Mouse (Mus musculus): ENCODE measurements around the gene Agfg1. TPM values are rescaled to one million over a fixed set of nuclear protein-coding genes. Genes with fewer than 3 reads are reported as not detected.

The Agfg1 gene
- polyA plus RNA-seq, 2 experiments = 39.6 to 41.8 TPM

DNA sequence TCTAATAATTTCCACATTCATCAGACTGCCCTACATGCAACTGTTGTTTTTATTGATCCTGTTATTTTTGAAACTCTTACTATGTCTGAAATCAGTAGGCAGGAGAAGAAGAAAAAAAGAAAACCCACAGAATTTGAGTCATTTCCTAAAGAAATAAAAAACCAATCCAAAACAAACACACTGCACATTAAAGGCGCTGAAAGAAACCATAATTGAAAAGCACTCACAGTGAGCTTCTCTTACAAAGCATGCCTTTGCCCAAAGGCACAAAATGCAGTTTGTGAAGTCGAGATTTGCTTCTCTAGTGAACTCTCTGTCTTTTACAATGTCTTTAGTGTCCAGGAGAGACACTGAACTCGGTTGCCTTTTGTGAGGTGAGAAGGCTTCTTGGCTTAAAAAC is 30.7 kb upstream of the Agfg1 start:
- peak; percentile 32 for DNase-seq (ENCODE audit: low spot score)
- no peaks in the 10 kb centered on the region for H3K36me3 ChIP-seq (ENCODE audit: control insufficient read depth, insufficient read depth, low read length)

GRCm38 (mm10) chr1:82811766-82812165 is 27.5 kb upstream of the Agfg1 start:
- no peak for ATAC-seq (ENCODE audit: low FRiP score, low read depth)
- no peak for DNase-seq (ENCODE audit: low spot score)

More for the DNA sequence above, 30.7 kb upstream of the Agfg1 start:
- Histone ChIP-seq H3K4me2 (replicated peaks; ENCODE audit: low read depth, low read length, severe bottlenecking) (no peak overlapping the region), H3K27ac (replicated peaks; ENCODE audit: low read depth, low read length) (no peak overlapping the region), H3K4me1 (ENCODE audit: control insufficient read depth, insufficient read depth, low read length) (no peaks in the 10 kb centered on the region), H3K4me3 (replicated peaks; ENCODE audit: low read length) (no peak overlapping the region), H3K27me3 (ENCODE audit: control insufficient read depth, insufficient read depth, low read length) (no peaks in the 10 kb centered on the region), H3K9me3 (ENCODE audit: control insufficient read depth, low read length) (no peaks in the 10 kb centered on the region), H3K9ac (ENCODE audit: low read depth, low read length, severe bottlenecking) (no peak overlapping the region)
- WGBS = 40% methylated on average over 3 of the region's 3 CpGs
- no peak for ATAC-seq (ENCODE audit: low FRiP score, low read depth)
- TF ChIP-seq POLR2A (IDR thresholded peaks at IDR 0.05; ENCODE audit: borderline replicate concordance, extremely low read depth, insufficient read depth, insufficient read length) = no peak

GRCm38 (mm10) chr1:82815941-82816716 is 23.2 kb upstream of the Agfg1 start:
- Histone ChIP-seq H3K4me2 (replicated peaks; ENCODE audit: low read depth, low read length, severe bottlenecking) (no peak overlapping the region), H3K9me3 (ENCODE audit: control insufficient read depth, low read length) (no peaks in the 10 kb centered on the region), H3K4me3 (replicated peaks; ENCODE audit: low read length) (no peak overlapping the region)

More at GRCm38 (mm10) chr1:82811766-82812165, 27.5 kb upstream of the Agfg1 start:
- Histone ChIP-seq H3K27me3 (ENCODE audit: control insufficient read depth, insufficient read depth, low read length) (no peaks in the 10 kb centered on the region), H3K27ac (replicated peaks; ENCODE audit: low read depth, low read length) (no peak overlapping the region), H3K4me2 (replicated peaks; ENCODE audit: low read depth, low read length, severe bottlenecking) (no peak overlapping the region), H3K36me3 (ENCODE audit: control insufficient read depth, insufficient read depth, low read length) (no peaks in the 10 kb centered on the region), H3K9ac (ENCODE audit: low read depth, low read length, severe bottlenecking) (no peak overlapping the region), H3K9me3 (ENCODE audit: control insufficient read depth, low read length) (no peaks in the 10 kb centered on the region), H3K4me1 (ENCODE audit: control insufficient read depth, insufficient read depth, low read length) (no peaks in the 10 kb centered on the region), H3K4me3 (replicated peaks; ENCODE audit: low read length) (no peak overlapping the region)
- 100% methylated on average over 1 of the region's 1 CpGs for WGBS
- TF ChIP-seq POLR2A (IDR thresholded peaks at IDR 0.05; ENCODE audit: borderline replicate concordance, extremely low read depth, insufficient read depth, insufficient read length) = no peak

GRCm38 (mm10) chr1:82819366-82819765 is 19.9 kb upstream of the Agfg1 start:
- no peak overlapping the region for H3K4me3 ChIP-seq (replicated peaks; ENCODE audit: low read length)
- no peak overlapping the region for H3K9ac ChIP-seq (ENCODE audit: low read depth, low read length, severe bottlenecking)
- no peak for DNase-seq (ENCODE audit: low spot score)
- H3K27ac ChIP-seq (replicated peaks; ENCODE audit: low read depth, low read length) = no peak overlapping the region; the same call in 1 of the 2 replicates
- H3K4me1 ChIP-seq (ENCODE audit: control insufficient read depth, insufficient read depth, low read length) = peaks cover 8% of the 10 kb centered on the region; the same call in 1 of the 2 replicates
- TF ChIP-seq POLR2A (IDR thresholded peaks at IDR 0.05; ENCODE audit: borderline replicate concordance, extremely low read depth, insufficient read depth, insufficient read length) = no peak
- no peaks in the 10 kb centered on the region for H3K27me3 ChIP-seq (ENCODE audit: control insufficient read depth, insufficient read depth, low read length)
- ATAC-seq (ENCODE audit: low FRiP score, low read depth) = no peak
- H3K4me2 ChIP-seq (replicated peaks; ENCODE audit: low read depth, low read length, severe bottlenecking) = no peak overlapping the region
- 46% methylated on average over 10 of the region's 10 CpGs for WGBS
- H3K9me3 ChIP-seq (ENCODE audit: control insufficient read depth, low read length) = no peaks in the 10 kb centered on the region
- H3K36me3 ChIP-seq (ENCODE audit: control insufficient read depth, insufficient read depth, low read length) = no peaks in the 10 kb centered on the region

More at GRCm38 (mm10) chr1:82815941-82816716, 23.2 kb upstream of the Agfg1 start:
- Histone ChIP-seq H3K36me3 (ENCODE audit: control insufficient read depth, insufficient read depth, low read length) (no peaks in the 10 kb centered on the region), H3K9ac (ENCODE audit: low read depth, low read length, severe bottlenecking) (no peak overlapping the region), H3K4me1 (ENCODE audit: control insufficient read depth, insufficient read depth, low read length) (peaks cover 8% of the 10 kb centered on the region; the same call in 1 of the 2 replicates), H3K27me3 (ENCODE audit: control insufficient read depth, insufficient read depth, low read length) (no peaks in the 10 kb centered on the region), H3K27ac (replicated peaks; ENCODE audit: low read depth, low read length) (no peak overlapping the region)
- DNase-seq (ENCODE audit: low spot score) (no peak), ATAC-seq (ENCODE audit: low FRiP score, low read depth) (no peak)
- WGBS = 74% methylated on average over 17 of the region's 17 CpGs
- TF ChIP-seq POLR2A (IDR thresholded peaks at IDR 0.05; ENCODE audit: borderline replicate concordance, extremely low read depth, insufficient read depth, insufficient read length) = no peak

DNA sequence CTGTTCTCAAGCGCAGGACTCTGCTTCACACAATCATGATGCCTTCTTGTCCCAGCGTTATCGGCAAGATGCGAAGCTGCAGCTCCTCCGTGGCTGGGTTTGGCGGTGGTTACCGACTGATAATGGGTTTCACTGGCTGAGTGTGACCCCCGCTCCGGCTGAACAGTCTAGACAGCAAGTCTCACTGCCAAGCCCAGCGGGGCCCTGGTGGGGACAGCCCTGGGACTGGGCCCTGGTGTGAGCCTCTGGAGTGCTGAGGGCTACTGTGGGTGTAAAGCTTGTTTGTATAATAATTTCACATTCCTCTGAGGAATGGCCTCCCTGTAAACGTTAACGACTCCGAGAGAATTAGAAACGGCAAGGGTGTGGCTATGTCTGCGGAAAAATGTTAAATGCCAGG is 19.1 kb upstream of the Agfg1 start:
- TF ChIP-seq POLR2A (IDR thresholded peaks at IDR 0.05; ENCODE audit: borderline replicate concordance, extremely low read depth, insufficient read depth, insufficient read length) = no peak
- WGBS = 45% methylated on average over 15 of the region's 15 CpGs
- DNase-seq (ENCODE audit: low spot score) = no peak

More for the DNA sequence above, 19.1 kb upstream of the Agfg1 start:
- Histone ChIP-seq H3K9ac (ENCODE audit: low read depth, low read length, severe bottlenecking) (no peak overlapping the region), H3K27me3 (ENCODE audit: control insufficient read depth, insufficient read depth, low read length) (no peaks in the 10 kb centered on the region), H3K4me1 (ENCODE audit: control insufficient read depth, insufficient read depth, low read length) (peaks cover 8% of the 10 kb centered on the region; the same call in 1 of the 2 replicates), H3K36me3 (ENCODE audit: control insufficient read depth, insufficient read depth, low read length) (no peaks in the 10 kb centered on the region), H3K4me2 (replicated peaks; ENCODE audit: low read depth, low read length, severe bottlenecking) (no peak overlapping the region), H3K9me3 (ENCODE audit: control insufficient read depth, low read length) (no peaks in the 10 kb centered on the region), H3K4me3 (replicated peaks; ENCODE audit: low read length) (no peak overlapping the region), H3K27ac (replicated peaks; ENCODE audit: low read depth, low read length) (no peak overlapping the region)
- no peak for ATAC-seq (ENCODE audit: low FRiP score, low read depth)

Data from limb, embryonic 14.5 days (tissue).